Mouse (Mus musculus) myocyte (in vitro differentiated cells): Measurements from ENCODE around the gene Angptl6. TPM values are rescaled to one million over a fixed set of nuclear protein-coding genes. Genes with fewer than 3 reads are reported as not detected.

ENCODE experiments used
- H3K27me3 ChIP-seq: one replicate; pipeline ENCODE4 v1.6.1; 2011; ENCODE audit not compliant: control insufficient read depth, insufficient read depth, insufficient read length
- H3K36me3 ChIP-seq: one replicate; pipeline ENCODE4 v1.6.1; 2011; ENCODE audit not compliant: control insufficient read depth, insufficient read depth
- H3K4me2 ChIP-seq: one replicate; pipeline ENCODE4 v1.6.1; 2011; ENCODE audit warnings: low read depth, control low read depth
- H3K4me3 ChIP-seq: one replicate; pipeline ENCODE4 v1.5.1; 2011; ENCODE audit warnings: mild to moderate bottlenecking, control low read depth, moderate library complexity
- H3K79me2 ChIP-seq: one replicate; pipeline ENCODE4 v1.6.1; 2011; ENCODE audit not compliant: control insufficient read depth, insufficient read depth
- H3ac ChIP-seq: one replicate; pipeline ENCODE4 v1.6.1; 2011; ENCODE audit not compliant: control insufficient read depth, insufficient read length
- CEBPB ChIP-seq: IDR thresholded peaks from 2 replicates; pipeline ENCODE4 v1.6.1; 2011; ENCODE audit warnings: mild to moderate bottlenecking, moderate library complexity; ENCODE audit not compliant: poor library complexity, insufficient read depth, severe bottlenecking
- E2F4 ChIP-seq: IDR thresholded peaks from one replicate; pipeline ENCODE4 v1.6.1; 2011; ENCODE audit warnings: mild to moderate bottlenecking, control low read depth, moderate library complexity; ENCODE audit not compliant: insufficient read depth
- MAX ChIP-seq: IDR thresholded peaks from one replicate; pipeline ENCODE4 v1.6.1; 2011; ENCODE audit warnings: low read depth, mild to moderate bottlenecking, control low read depth
- MYOD1 ChIP-seq, 3 experiments: IDR thresholded peaks; one replicate each; pipeline ENCODE4 v1.6.1; 2011; ENCODE audit warnings: control low read depth in 2 of 3, low read depth in 2 of 3, mild to moderate bottlenecking in 2 of 3, moderate library complexity in 1 of 3; ENCODE audit not compliant: insufficient read length in 2 of 3, control insufficient read depth in 1 of 3
- MYOG ChIP-seq, 3 experiments: IDR thresholded peaks; one replicate each; pipeline ENCODE4 v1.6.1; 2011; ENCODE audit warnings: control low read depth in 2 of 3, low read depth in 2 of 3, mild to moderate bottlenecking in 2 of 3; ENCODE audit not compliant: insufficient read length in 2 of 3, control insufficient read depth in 1 of 3, insufficient read depth in 1 of 3
- POLR2A ChIP-seq: IDR thresholded peaks from one replicate; pipeline ENCODE4 v1.6.1; 2011; ENCODE audit warnings: low read depth, mild to moderate bottlenecking, control low read depth, moderate library complexity; ENCODE audit not compliant: insufficient read length
- POLR2AphosphoS2 ChIP-seq: IDR thresholded peaks from one replicate; pipeline ENCODE4 v1.6.1; 2011; ENCODE audit warnings: low read depth, control low read depth; ENCODE audit not compliant: insufficient read length
- REST ChIP-seq: IDR thresholded peaks from one replicate; pipeline ENCODE4 v1.6.1; 2011; ENCODE audit warnings: mild to moderate bottlenecking, control low read depth, moderate library complexity; ENCODE audit not compliant: insufficient read depth, insufficient read length
- SRF ChIP-seq: IDR thresholded peaks from one replicate; pipeline ENCODE4 v1.6.1; 2011; ENCODE audit warnings: low read depth; ENCODE audit not compliant: control insufficient read depth, insufficient read length
- TCF12 ChIP-seq: IDR thresholded peaks from one replicate; pipeline ENCODE4 v1.6.1; 2011; ENCODE audit warnings: mild to moderate bottlenecking, control low read depth; ENCODE audit not compliant: poor library complexity, insufficient read depth, severe bottlenecking
- TCF3 ChIP-seq: IDR thresholded peaks from one replicate; pipeline ENCODE4 v1.6.1; 2011; ENCODE audit warnings: low read depth, control low read depth; ENCODE audit not compliant: insufficient read length
- USF1 ChIP-seq: IDR thresholded peaks from one replicate; pipeline ENCODE4 v1.6.1; 2011; ENCODE audit warnings: low read depth, mild to moderate bottlenecking, control low read depth, moderate library complexity
- polyA plus RNA-seq: library from polyadenylated mRNA; unstranded; fragments of >200 nt; fragmentation: generic; extraction: Trizol; gene quantifications from one replicate; pipeline ENCODE4 v1.2.1, GENCODE M21; 2012; ENCODE audit warnings: missing spikeins

Angptl6 gene
- polyA plus RNA-seq, 1 experiment, result 12.6 TPM

DNA sequence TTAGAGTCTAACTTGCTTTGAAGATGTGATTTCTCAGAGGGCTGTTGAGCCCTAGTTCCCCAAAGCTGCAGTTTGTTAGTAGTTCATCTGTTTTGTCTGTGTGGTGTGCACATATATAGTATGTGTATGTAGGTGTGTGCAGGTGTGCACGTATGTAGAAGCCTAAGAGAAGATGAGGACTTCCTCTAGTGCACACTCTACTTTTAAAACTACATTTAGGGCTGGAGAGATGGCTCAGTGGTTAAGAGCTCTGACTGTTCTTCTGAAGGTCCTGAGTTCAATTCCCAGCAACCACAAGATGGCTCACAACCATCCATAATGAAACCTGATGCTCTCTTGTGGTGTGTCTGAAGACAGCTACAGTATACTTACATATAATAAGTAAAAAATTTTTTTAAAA, 44.6 kb downstream of the Angptl6 start:
- Histone ChIP-seq H3K79me2 (no peaks in the 10 kb centered on the region), H3K27me3 (peaks cover 16% of the 10 kb centered on the region), H3K4me2 (no peak overlapping the region), H3ac (no peak overlapping the region), H3K4me3 (no peak overlapping the region), H3K36me3 (no peaks in the 10 kb centered on the region)
- TF ChIP-seq REST (no peak), TCF12 (no peak), MAX (no peak), MYOD1 (IDR thresholded peaks at IDR 0.05; ENCODE audit: control insufficient read depth in 1 of 3, insufficient read length in 2 of 3, low read depth in 2 of 3) (no peak), SRF (no peak), MYOG (IDR thresholded peaks at IDR 0.05; ENCODE audit: control insufficient read depth in 1 of 3, insufficient read depth in 1 of 3, insufficient read length in 2 of 3, low read depth in 2 of 3) (no peak), POLR2A (no peak), POLR2AphosphoS2 (no peak), USF1 (no peak), E2F4 (no peak), TCF3 (no peak), CEBPB (no peak)

DNA sequence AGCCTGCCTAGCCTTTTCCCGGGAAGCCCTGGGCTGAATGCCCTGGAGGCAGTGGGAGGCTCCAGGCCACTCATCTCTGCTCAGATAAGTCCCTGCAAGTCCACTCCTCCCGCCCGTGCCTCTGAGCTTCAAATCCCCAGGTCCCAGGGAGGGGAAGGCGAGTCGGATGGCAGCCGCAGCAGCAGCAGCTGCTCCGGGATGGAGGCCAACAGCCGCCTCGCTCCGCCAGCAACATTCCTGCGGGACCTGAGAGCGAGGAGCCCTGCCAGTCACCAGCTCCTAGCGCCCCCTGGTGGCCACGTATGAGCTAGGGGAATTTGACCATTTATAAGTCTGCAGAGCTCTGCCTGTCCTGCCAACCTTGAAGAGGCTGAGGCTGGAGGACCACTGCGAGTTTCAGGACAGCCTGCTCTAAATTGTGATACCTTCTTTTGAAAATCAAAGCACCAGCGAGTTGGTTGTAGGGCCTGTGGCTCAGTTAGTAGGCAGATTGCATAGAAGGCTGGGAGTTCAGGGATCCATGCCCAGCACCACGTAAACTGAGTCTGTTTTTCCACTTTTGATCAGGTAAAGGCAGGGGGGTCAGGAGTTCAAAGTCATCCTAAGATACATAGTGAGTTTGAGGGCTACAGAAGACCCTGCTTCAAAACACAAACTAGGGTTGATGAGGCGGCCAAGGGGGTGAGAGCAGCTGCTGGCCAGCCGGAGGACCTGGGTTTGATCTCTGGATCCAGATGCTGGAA, 48.5 kb downstream of the Angptl6 start:
- Histone ChIP-seq H3K4me3 (no peak overlapping the region), H3K79me2 (no peaks in the 10 kb centered on the region), H3K36me3 (no peaks in the 10 kb centered on the region), H3ac (no peak overlapping the region), H3K27me3 (peaks cover 16% of the 10 kb centered on the region), H3K4me2 (no peak overlapping the region)
- no peak for TF ChIP-seq MAX
- TF ChIP-seq REST, result no peak
- no peak for TF ChIP-seq CEBPB
- no peak for TF ChIP-seq SRF
- peak in 2 of 3 experiments; percentile 96 to 98 for TF ChIP-seq MYOD1 (IDR thresholded peaks at IDR 0.05; ENCODE audit: control insufficient read depth in 1 of 3, insufficient read length in 2 of 3, low read depth in 2 of 3)
- TF ChIP-seq TCF3, result peak; percentile 84
- TF ChIP-seq USF1, result no peak
- no peak for TF ChIP-seq POLR2AphosphoS2
- no peak for TF ChIP-seq TCF12
- no peak for TF ChIP-seq E2F4
- no peak for TF ChIP-seq POLR2A
- peak; percentile 81 to 98 (median 96) for TF ChIP-seq MYOG (IDR thresholded peaks at IDR 0.05; ENCODE audit: control insufficient read depth in 1 of 3, insufficient read depth in 1 of 3, insufficient read length in 2 of 3, low read depth in 2 of 3)

DNA sequence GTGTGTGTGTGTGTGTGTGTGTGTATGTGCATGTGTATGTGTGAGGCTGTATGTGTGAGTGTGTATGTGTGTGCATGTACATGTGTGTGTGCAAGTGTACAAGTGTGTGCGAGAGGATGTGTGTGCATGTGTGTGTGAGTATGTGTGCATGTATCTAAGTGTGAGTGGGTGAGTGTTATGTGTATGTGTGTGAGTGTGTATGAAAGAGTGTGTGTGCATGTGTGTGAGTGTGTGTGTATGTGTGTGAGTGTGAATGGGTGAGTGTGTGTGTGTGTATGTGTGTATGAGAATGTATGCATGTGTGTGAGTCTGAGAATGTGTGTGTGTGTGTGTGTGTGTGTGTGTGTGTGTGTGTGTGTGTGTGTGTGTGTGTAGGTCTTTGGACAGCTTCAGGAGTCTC, 51.4 kb downstream of the Angptl6 start:
- Histone ChIP-seq H3ac (no peak overlapping the region), H3K27me3 (peaks cover 6% of the 10 kb centered on the region), H3K4me2 (no peak overlapping the region), H3K79me2 (no peaks in the 10 kb centered on the region), H3K36me3 (no peaks in the 10 kb centered on the region), H3K4me3 (no peak overlapping the region)
- no peak for TF ChIP-seq MAX
- no peak for TF ChIP-seq MYOG (IDR thresholded peaks at IDR 0.05; ENCODE audit: control insufficient read depth in 1 of 3, insufficient read depth in 1 of 3, insufficient read length in 2 of 3, low read depth in 2 of 3)
- no peak for TF ChIP-seq TCF12
- TF ChIP-seq USF1, result no peak
- no peak for TF ChIP-seq TCF3
- no peak for TF ChIP-seq E2F4
- no peak for TF ChIP-seq POLR2A
- TF ChIP-seq REST, result no peak

DNA sequence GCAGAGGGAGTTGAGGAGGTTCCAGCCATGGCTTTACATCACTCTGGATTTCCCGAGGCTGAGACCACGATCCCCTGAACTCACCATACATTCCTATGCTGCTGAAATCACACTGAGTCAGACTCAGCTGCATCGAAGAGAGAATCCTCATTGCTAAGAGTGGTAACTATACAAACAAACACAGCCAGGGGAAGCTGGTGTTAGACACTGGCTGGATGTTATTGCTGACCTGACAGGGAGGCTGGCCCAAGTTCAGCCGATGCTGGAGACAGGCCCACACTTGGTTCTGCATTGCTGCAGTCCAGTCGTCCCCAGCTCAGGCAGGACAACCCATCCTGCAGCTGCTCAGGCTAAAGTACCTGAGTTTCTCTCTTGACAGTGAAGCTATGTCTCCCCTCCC, 53.7 kb downstream of the Angptl6 start:
- H3K4me3 ChIP-seq, result no peak overlapping the region
- H3K4me2 ChIP-seq, result peak overlapping the region; percentile 18
- H3K36me3 ChIP-seq, result no peaks in the 10 kb centered on the region
- H3K27me3 ChIP-seq, result no peaks in the 10 kb centered on the region
- H3K79me2 ChIP-seq, result no peaks in the 10 kb centered on the region
- TF ChIP-seq TCF3, result no peak
- no peak for TF ChIP-seq POLR2A
- no peak for TF ChIP-seq MAX
- TF ChIP-seq USF1, result no peak
- no peak for TF ChIP-seq MYOG (IDR thresholded peaks at IDR 0.05; ENCODE audit: control insufficient read depth in 1 of 3, insufficient read depth in 1 of 3, insufficient read length in 2 of 3, low read depth in 2 of 3)
- no peak for TF ChIP-seq MYOD1 (IDR thresholded peaks at IDR 0.05; ENCODE audit: control insufficient read depth in 1 of 3, insufficient read length in 2 of 3, low read depth in 2 of 3)
- no peak for TF ChIP-seq TCF12
- TF ChIP-seq CEBPB, result no peak
- TF ChIP-seq SRF, result no peak
- TF ChIP-seq REST, result no peak
- TF ChIP-seq POLR2AphosphoS2, result no peak
- no peak for TF ChIP-seq E2F4
- H3ac ChIP-seq, result no peak overlapping the region

Other genes with a start within 250 kb of the Angptl6 start
- 762 TPM for gene Ubl5, start 236.8 kb downstream of the Angptl6 start, polyA plus RNA-seq
- 10.6 TPM for gene Fbxl12, start 235.0 kb downstream of the Angptl6 start, polyA plus RNA-seq
- gene Pin1, start 227.6 kb downstream of the Angptl6 start, polyA plus RNA-seq, result 36.8 TPM
- 0.11 TPM for gene Olfm2, start 133.4 kb downstream of the Angptl6 start, polyA plus RNA-seq
- 70.3 TPM for gene Col5a3, start 64.7 kb downstream of the Angptl6 start, polyA plus RNA-seq
- not detected for gene Rdh8, start 61.2 kb downstream of the Angptl6 start, polyA plus RNA-seq
- gene A230050P20Rik, start 11.1 kb downstream of the Angptl6 start, polyA plus RNA-seq, result 4.6 TPM
- gene Ppan, start 8.4 kb upstream of the Angptl6 start, polyA plus RNA-seq, result 44.3 TPM
- 202 TPM for gene Eif3g, start 18.9 kb upstream of the Angptl6 start, polyA plus RNA-seq
- gene Dnmt1, start 80.2 kb upstream of the Angptl6 start, polyA plus RNA-seq, result 22.1 TPM
- gene S1pr2, start 97.1 kb upstream of the Angptl6 start, polyA plus RNA-seq, result 5.5 TPM
- 110 TPM for gene Mrpl4, start 123.0 kb upstream of the Angptl6 start, polyA plus RNA-seq
- 0.06 TPM for gene Icam1, start 136.3 kb upstream of the Angptl6 start, polyA plus RNA-seq
- 0.73 TPM for gene Icam4, start 149.6 kb upstream of the Angptl6 start, polyA plus RNA-seq
- gene Icam5, start 152.3 kb upstream of the Angptl6 start, polyA plus RNA-seq, result 0.25 TPM
- gene Zglp1, start 187.4 kb upstream of the Angptl6 start, polyA plus RNA-seq, result 0.26 TPM
- gene Gm49373, start 193.4 kb upstream of the Angptl6 start, polyA plus RNA-seq, result 0.42 TPM
- gene Fdx1l, start 193.9 kb upstream of the Angptl6 start, polyA plus RNA-seq, result 75.0 TPM
- 2.2 TPM for gene Gm38431, start 212.3 kb upstream of the Angptl6 start, polyA plus RNA-seq
- gene Raver1, start 212.3 kb upstream of the Angptl6 start, polyA plus RNA-seq, result 24.6 TPM